Mouse (Mus musculus) lung, embryonic 14.5 days (tissue): Measurements from ENCODE around the gene Tnfrsf8. TPM values are rescaled to one million over a fixed set of nuclear protein-coding genes. Genes with fewer than 3 reads are reported as not detected.

Source experiments
- ATAC-seq: fragments of 200-750 bp; cut with Nextera tagmentation; 2 replicates; pipeline ENCODE4 v1.8.0; 2017; ENCODE audit warnings: mild to moderate bottlenecking, moderate TSS enrichment, moderate library complexity; ENCODE audit not compliant: insufficient read depth
- DNase-seq: peaks from one replicate; pipeline ENCODE4 v3.0.0-alpha.2; 2015
- H3K27ac ChIP-seq: fragments of 300-500 bp; sonication (generic); 2 replicates; pipeline ENCODE4 v1.5.1; 2014; ENCODE audit warnings: low read depth, mild to moderate bottlenecking, moderate library complexity
- H3K27me3 ChIP-seq: fragments of 300-500 bp; sonication (generic); 2 replicates; pipeline ENCODE4 v1.6.1; 2014; ENCODE audit warnings: low read length, control low read depth; ENCODE audit not compliant: insufficient read depth
- H3K36me3 ChIP-seq: fragments of 300-500 bp; sonication (generic); 2 replicates; pipeline ENCODE4 v1.6.1; 2014; ENCODE audit warnings: control low read depth; ENCODE audit not compliant: insufficient read depth
- H3K4me1 ChIP-seq: fragments of 300-500 bp; sonication (generic); 2 replicates; pipeline ENCODE4 v1.6.1; 2014; ENCODE audit warnings: antibody characterized with exemption, control low read depth; ENCODE audit not compliant: insufficient read depth
- H3K4me2 ChIP-seq: fragments of 300-500 bp; sonication (generic); 2 replicates; pipeline ENCODE4 v1.6.1; 2014; ENCODE audit warnings: mild to moderate bottlenecking
- H3K4me3 ChIP-seq: fragments of 300-500 bp; sonication (generic); 2 replicates; pipeline ENCODE4 v1.5.1; 2014; ENCODE audit warnings: low read depth, low read length
- H3K9ac ChIP-seq: fragments of 300-500 bp; sonication (generic); 2 replicates; pipeline ENCODE4 v1.6.1; 2014
- H3K9me3 ChIP-seq: fragments of 300-500 bp; sonication (generic); 2 replicates; pipeline ENCODE4 v1.6.1; 2016; ENCODE audit warnings: low read depth, low read length, control low read depth
- CTCF ChIP-seq: IDR thresholded peaks from 2 replicates; pipeline ENCODE4 v1.5.1; 2016; ENCODE audit warnings: antibody characterized with exemption, low read depth
- WGBS: fragments of 180-500 bp; shearing (Covaris S2); extraction: QIAGEN DNeasy Blood & Tissue Kit; methylation state at CpG from one replicate; pipeline ENCODE4 v1.1.7; 2014; 5-methylcytosine and 5-hydroxymethylcytosine counted together
- polyA plus RNA-seq: library from polyadenylated mRNA; unstranded; fragments of >200 nt; fragmentation: Nextera tagmentation; extraction: Ambion mirVana; gene quantifications from 2 replicates; pipeline ENCODE4 v1.2.1, GENCODE M21; 2014

Tnfrsf8 gene
- polyA plus RNA-seq, 1 experiment from 2014 or later = 0.20 TPM

DNA sequence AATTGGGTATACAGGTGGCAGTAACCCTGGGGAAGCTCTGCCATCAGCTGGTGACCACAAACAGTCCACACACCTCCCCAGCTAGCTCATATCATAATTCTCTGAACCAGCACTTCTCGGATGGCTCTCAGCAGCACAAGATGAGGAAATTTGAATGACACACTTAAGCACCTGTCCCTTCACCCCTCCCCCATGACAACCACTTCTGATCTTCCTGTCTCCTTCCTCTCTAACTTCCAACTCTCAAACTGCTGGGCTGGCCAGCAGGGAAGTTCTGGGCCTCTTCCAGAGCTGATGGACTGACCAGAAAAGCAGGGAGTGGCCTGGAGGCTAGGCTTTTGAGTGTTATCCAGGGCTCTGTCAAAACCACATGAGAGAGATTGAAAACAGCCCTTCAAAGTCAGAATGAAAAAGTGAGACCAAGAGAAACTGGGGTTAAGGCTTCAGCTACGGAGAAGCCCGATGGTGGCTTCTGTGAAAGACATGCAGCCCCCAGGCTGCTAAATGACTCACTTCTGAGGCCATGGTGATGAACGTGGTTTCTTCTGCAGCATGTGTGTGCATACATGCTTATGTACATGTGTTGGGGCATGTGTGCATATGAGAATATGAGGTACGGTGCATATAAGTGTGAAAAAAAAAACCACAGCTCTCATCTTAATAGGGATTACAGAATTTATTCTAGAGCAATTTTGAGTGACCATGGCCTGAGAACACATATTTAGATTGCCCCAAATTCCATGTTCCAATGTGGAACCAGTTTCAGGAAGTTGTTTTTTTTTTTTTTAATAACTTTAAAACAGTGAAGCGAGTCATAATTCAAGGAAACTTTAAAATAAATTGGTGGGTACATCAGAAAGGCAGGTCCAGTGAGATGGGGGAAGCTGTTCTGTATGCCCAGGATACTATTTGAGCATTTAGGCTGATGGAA is 27.2 kb upstream of the Tnfrsf8 start:
- Histone ChIP-seq H3K4me3 (no peak overlapping the region), H3K4me2 (no peak overlapping the region), H3K9ac (no peak overlapping the region), H3K27ac (no peak overlapping the region), H3K36me3 (no peaks in the 10 kb centered on the region), H3K9me3 (no peaks in the 10 kb centered on the region), H3K4me1 (no peaks in the 10 kb centered on the region), H3K27me3 (no peaks in the 10 kb centered on the region)
- DNase-seq (no peak), ATAC-seq (no peak)
- 85% methylated on average over 6 of the region's 6 CpGs for WGBS
- no peak for TF ChIP-seq CTCF

GRCm38 (mm10) chr4:145337906-145338858 is 23.2 kb upstream of the Tnfrsf8 start:
- Histone ChIP-seq H3K4me3 (no peak overlapping the region), H3K36me3 (no peaks in the 10 kb centered on the region), H3K9me3 (no peaks in the 10 kb centered on the region), H3K27me3 (no peaks in the 10 kb centered on the region), H3K9ac (no peak overlapping the region), H3K4me1 (no peaks in the 10 kb centered on the region), H3K27ac (no peak overlapping the region), H3K4me2 (no peak overlapping the region)
- no peak for DNase-seq
- WGBS = 72% methylated on average over 9 of the region's 9 CpGs
- TF ChIP-seq CTCF = no peak
- no peak for ATAC-seq

GRCm38 (mm10) chr4:145336587-145336986 is 21.6 kb upstream of the Tnfrsf8 start:
- WGBS = 86% methylated on average over 5 of the region's 5 CpGs
- H3K9ac ChIP-seq = no peak overlapping the region
- no peaks in the 10 kb centered on the region for H3K9me3 ChIP-seq
- H3K36me3 ChIP-seq = no peaks in the 10 kb centered on the region
- no peak overlapping the region for H3K4me3 ChIP-seq
- DNase-seq (no peak), ATAC-seq (no peak)
- H3K27ac ChIP-seq = no peak overlapping the region
- no peaks in the 10 kb centered on the region for H3K27me3 ChIP-seq
- no peak overlapping the region for H3K4me2 ChIP-seq
- TF ChIP-seq CTCF = no peak
- no peaks in the 10 kb centered on the region for H3K4me1 ChIP-seq

DNA sequence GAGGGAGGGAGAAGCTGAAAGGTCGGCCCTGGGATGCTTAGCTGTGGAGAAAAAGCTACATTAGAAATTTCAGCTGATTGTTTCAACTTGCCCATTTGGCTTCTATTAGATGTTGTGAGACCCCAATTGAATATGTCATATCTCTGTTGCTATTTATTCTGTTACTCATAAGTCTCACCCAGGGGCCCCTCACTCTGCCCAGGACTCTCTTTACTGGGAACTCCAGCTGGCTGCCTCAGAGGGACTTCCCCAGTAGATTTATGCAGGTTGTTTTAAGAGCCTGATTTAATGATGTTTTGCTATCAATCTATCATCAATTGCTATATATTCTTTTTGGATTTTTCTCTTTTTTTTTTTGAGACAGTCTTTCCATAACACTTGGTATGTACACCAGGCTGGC is 21.1 kb upstream of the Tnfrsf8 start:
- Histone ChIP-seq H3K4me2 (no peak overlapping the region), H3K9me3 (no peaks in the 10 kb centered on the region), H3K36me3 (no peaks in the 10 kb centered on the region), H3K4me3 (no peak overlapping the region), H3K9ac (no peak overlapping the region), H3K27me3 (no peaks in the 10 kb centered on the region), H3K4me1 (no peaks in the 10 kb centered on the region), H3K27ac (no peak overlapping the region)
- ATAC-seq (no peak), DNase-seq (no peak)
- 73% methylated on average over 1 of the region's 1 CpGs for WGBS
- no peak for TF ChIP-seq CTCF

DNA sequence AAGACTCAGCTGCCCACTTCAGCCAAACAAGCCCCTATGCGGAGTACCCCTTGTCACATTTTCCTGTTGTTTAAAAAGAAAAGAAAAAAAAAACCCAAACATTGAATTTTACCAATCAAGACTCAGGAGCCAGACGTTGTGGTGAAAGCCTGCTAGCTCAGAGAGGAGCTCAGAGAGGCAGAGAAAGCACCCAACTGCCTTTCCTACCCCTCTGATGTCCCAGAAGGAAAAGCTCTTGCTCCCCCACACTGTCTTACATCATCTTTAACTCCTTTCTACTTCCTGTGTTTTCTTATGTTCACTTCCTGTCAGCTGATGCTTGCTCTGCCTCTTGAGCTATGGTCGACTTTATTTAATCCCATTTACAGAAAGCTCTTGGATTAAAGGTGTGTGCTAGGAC is 8.7 kb upstream of the Tnfrsf8 start:
- no peak overlapping the region for H3K4me3 ChIP-seq
- H3K36me3 ChIP-seq = no peaks in the 10 kb centered on the region
- H3K27ac ChIP-seq = no peak overlapping the region
- DNase-seq (no peak), ATAC-seq (no peak)
- no peaks in the 10 kb centered on the region for H3K9me3 ChIP-seq
- no peaks in the 10 kb centered on the region for H3K27me3 ChIP-seq
- no peaks in the 10 kb centered on the region for H3K4me1 ChIP-seq
- WGBS = 63% methylated on average over 3 of the region's 3 CpGs
- H3K9ac ChIP-seq = no peak overlapping the region
- TF ChIP-seq CTCF = no peak
- H3K4me2 ChIP-seq = no peak overlapping the region

DNA sequence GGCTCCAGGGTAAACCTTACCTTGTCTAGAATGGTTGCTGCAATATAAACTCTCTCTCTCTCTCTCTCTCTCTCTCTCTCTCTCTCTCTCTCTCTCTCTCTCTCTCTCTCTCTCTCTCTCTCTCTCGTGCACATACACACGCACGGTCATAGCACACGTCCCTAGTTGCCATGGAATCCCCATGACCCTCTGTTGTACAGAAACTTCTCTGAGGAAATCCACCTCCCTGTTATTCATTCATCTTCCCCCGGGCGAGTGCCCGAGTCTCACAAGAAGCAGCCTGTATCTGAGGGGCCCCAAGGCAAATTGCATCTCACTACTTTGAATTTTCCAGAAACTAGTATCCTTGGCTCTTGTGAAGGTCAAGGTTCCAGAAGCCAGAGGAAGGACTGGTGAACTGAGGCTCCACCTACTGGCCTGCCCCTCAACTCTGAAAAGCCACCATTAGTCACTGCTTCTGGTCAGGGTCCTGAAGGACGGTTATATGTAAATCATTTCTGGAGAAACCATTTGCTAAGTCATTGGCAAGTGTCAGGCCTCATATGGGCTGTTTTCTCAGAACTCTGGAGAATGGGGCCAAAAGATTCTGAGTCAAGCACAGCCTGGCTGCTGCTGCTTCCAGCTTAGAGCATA is 8.1 kb upstream of the Tnfrsf8 start:
- no peak for TF ChIP-seq CTCF
- no peaks in the 10 kb centered on the region for H3K36me3 ChIP-seq
- WGBS = 76% methylated on average over 8 of the region's 8 CpGs
- DNase-seq (no peak), ATAC-seq (no peak)
- H3K9me3 ChIP-seq = no peaks in the 10 kb centered on the region
- no peak overlapping the region for H3K4me3 ChIP-seq
- no peaks in the 10 kb centered on the region for H3K4me1 ChIP-seq
- H3K27me3 ChIP-seq = no peaks in the 10 kb centered on the region
- H3K4me2 ChIP-seq = no peak overlapping the region
- H3K27ac ChIP-seq = no peak overlapping the region
- H3K9ac ChIP-seq = no peak overlapping the region
